Mouse (Mus musculus): Measurements from ENCODE around the gene Cstf3. TPM values are rescaled to one million over a fixed set of nuclear protein-coding genes. Genes with fewer than 3 reads are reported as not detected.

Cstf3 gene
- total and polyA plus RNA-seq, 3 experiments = 11.6 to 126 (median 35.7) TPM

DNA sequence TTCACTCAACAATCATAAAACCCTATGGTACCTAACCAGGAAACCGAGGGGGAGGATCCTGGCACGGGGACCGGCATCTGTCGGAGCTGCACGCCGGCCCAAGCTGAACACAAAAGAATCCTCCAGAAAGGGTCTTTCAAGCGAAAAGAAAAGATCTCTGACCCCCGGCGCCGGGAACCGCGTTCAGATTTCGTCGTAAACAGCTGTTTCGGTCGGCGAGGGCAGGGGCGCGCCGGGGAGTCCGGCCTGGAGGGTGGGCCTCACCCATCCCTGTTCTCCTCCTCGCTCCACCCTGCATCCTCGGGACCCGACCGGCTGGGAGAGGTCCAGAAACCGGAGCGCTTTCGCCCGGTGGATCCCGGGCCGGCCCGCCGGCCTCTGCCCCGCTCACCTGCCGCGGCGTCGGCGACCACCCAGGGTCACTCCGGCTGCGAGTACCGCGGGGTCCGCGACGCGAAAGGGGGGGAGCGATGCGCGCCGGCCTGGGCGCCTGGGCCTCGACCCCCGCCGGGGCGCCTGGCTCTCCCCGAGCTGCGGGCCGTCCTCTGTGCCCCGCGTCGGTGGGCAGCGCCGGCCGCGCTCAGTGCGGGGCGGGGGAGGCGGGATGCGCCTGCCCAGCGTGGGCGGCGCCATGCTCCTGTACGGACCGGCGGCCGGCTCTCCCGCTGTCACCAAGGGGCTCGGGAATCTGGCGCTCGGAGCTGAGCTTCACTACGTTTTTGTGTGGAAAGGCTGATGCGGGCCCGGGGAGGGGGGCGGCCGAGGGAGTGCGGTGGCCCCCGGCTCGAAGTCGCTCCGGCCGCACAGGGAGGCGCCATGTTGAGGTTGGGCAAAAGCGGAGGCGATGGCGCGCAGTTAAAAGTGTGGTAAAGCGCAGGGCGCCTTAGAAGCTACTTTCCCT, 121.5 kb downstream of the Cstf3 start, which contains the start of gene Tcp11l1 (continued):
- TF ChIP-seq NRF1 (IDR thresholded peaks at IDR 0.05; ENCODE audit: insufficient read depth, low read depth, low read length, poor library complexity, severe bottlenecking) (peak; percentile 62), GATA1 (IDR thresholded peaks at IDR 0.05; ENCODE audit: low read depth, low read length) (no peak), MAX (IDR thresholded peaks at IDR 0.05; ENCODE audit: low read length) (no peak), CTCF (IDR thresholded peaks at IDR 0.05 in 2 of 3, conservative IDR thresholded peaks at IDR 0.05 in 1 of 3; ENCODE audit: control insufficient read depth in 1 of 3, insufficient read depth in 1 of 3, low read depth in 2 of 3, low read length in 3 of 3, poor library complexity in 1 of 3, severe bottlenecking in 1 of 3) (no peak), E2F4 (IDR thresholded peaks at IDR 0.05; ENCODE audit: borderline replicate concordance, low read depth, low read length) (no peak)

- peaks cover 0 to 18% of the 10 kb centered on the region in 2 experiments; a peak in 2 of 4 replicates for H3K36me3 ChIP-seq (ENCODE audit: control insufficient read depth in 1 of 2, insufficient read depth in 2 of 2, low read length in 2 of 2)
- peaks cover 16 to 20% of the 10 kb centered on the region in 2 experiments for H3K4me1 ChIP-seq (ENCODE audit: control insufficient read depth in 1 of 2, insufficient read depth in 2 of 2, low read length in 2 of 2)
- H3K4me3 ChIP-seq (ENCODE audit: control insufficient read depth in 1 of 2, insufficient read depth in 1 of 2, low read depth in 2 of 2, low read length in 2 of 2) = peak overlapping the region; percentile 96 to 98
- H3K9ac ChIP-seq (ENCODE audit: control insufficient read depth, low read depth, low read length, poor library complexity, severe bottlenecking) = peak overlapping the region; percentile 98
- peaks cover 14% of the 10 kb centered on the region; the same call in 1 of the 2 replicates for H3K79me2 ChIP-seq (ENCODE audit: control insufficient read depth, insufficient read depth, low read length, poor library complexity)
- H3K27ac ChIP-seq (ENCODE audit: control insufficient read depth, low read depth, low read length) = peak overlapping the region; percentile 82
- TF ChIP-seq USF2 (IDR thresholded peaks at IDR 0.05; ENCODE audit: borderline replicate concordance in 1 of 2, insufficient read depth in 1 of 2, low read depth in 1 of 2, low read length in 2 of 2) (no peak), GATA1 (IDR thresholded peaks at IDR 0.05; ENCODE audit: low read depth, low read length) (no peak), POLR2AphosphoS5 (IDR thresholded peaks at IDR 0.05; ENCODE audit: borderline replicate concordance, low read depth, low read length) (no peak), MXI1 (IDR thresholded peaks at IDR 0.05; ENCODE audit: low read depth, low read length) (peak; percentile 5; the same call in 1 of the 2 replicates), MYC (IDR thresholded peaks at IDR 0.05; ENCODE audit: low read depth, low read length) (no peak), TBP (IDR thresholded peaks at IDR 0.05; ENCODE audit: low read depth, low read length) (peak; percentile 58), POLR2A (IDR thresholded peaks at IDR 0.05; ENCODE audit: control insufficient read depth in 1 of 2, insufficient read depth in 1 of 2, low read depth in 1 of 2, low read length in 2 of 2, poor library complexity in 1 of 2) (0 out of 4 replicates have a peak, but pooled peaks of 1 of the 2 experiments have one; percentile 19)
- H3K9me3 ChIP-seq (replicated peaks; ENCODE audit: insufficient read depth, low read length) = no peaks in the 10 kb centered on the region
- DNase-seq (ENCODE audit: low read depth, low spot score) = peak; percentile 74
- no peaks in the 10 kb centered on the region for H3K27me3 ChIP-seq (ENCODE audit: control insufficient read depth in 1 of 2, insufficient read depth in 2 of 2, low read length in 2 of 2)
These were observed 122.1 kb downstream of the Cstf3 start for GRCm38 (mm10) chr2:104712486-104712809.

DNA sequence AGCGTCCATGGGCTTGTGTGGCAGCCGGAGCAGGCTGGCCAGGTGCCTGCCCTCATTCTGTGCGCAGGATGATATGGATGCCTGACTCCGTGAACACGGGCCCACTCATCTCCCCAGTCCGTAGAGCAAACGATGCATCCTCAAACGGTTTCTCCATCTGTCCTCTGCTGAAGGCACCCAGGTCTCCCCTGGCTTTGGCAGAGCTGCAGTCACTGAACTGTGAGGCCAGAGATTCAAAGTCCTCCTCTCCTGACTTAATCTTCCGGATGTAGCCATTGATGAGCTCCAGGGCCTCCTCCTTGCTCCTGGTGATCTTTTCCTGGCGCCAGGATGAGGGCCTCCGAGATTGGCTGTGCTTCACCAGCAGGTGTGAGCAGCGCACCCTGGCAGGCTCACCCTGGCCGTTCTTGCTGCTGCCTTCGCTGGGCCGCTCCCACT, 124.0 kb downstream of the Cstf3 start:
- no peaks in the 10 kb centered on the region for H3K27me3 ChIP-seq (ENCODE audit: control insufficient read depth in 1 of 2, insufficient read depth in 2 of 2, low read length in 2 of 2)
- no peak overlapping the region for H3K27ac ChIP-seq (ENCODE audit: control insufficient read depth, low read depth, low read length)
- peaks cover 14% of the 10 kb centered on the region; the same call in 1 of the 2 replicates for H3K79me2 ChIP-seq (ENCODE audit: control insufficient read depth, insufficient read depth, low read length, poor library complexity)
- H3K4me1 ChIP-seq (ENCODE audit: control insufficient read depth in 1 of 2, insufficient read depth in 2 of 2, low read length in 2 of 2) = peaks cover 19 to 25% of the 10 kb centered on the region in 2 experiments
- peaks cover 0 to 21% of the 10 kb centered on the region in 2 experiments; a peak in 2 of 4 replicates for H3K36me3 ChIP-seq (ENCODE audit: control insufficient read depth in 1 of 2, insufficient read depth in 2 of 2, low read length in 2 of 2)
- H3K9ac ChIP-seq (ENCODE audit: control insufficient read depth, low read depth, low read length, poor library complexity, severe bottlenecking) = no peak overlapping the region
- H3K9me3 ChIP-seq (replicated peaks; ENCODE audit: insufficient read depth, low read length) = no peaks in the 10 kb centered on the region
- DNase-seq (ENCODE audit: low read depth, low spot score) = no peak
- H3K4me3 ChIP-seq (ENCODE audit: control insufficient read depth in 1 of 2, insufficient read depth in 1 of 2, low read depth in 2 of 2, low read length in 2 of 2) = no peak overlapping the region
- TF ChIP-seq ELF1 (IDR thresholded peaks at IDR 0.05; ENCODE audit: low read depth, low read length) = no peak
- TF ChIP-seq TAL1 (IDR thresholded peaks at IDR 0.05; ENCODE audit: low read length) = no peak
- TF ChIP-seq TBP (IDR thresholded peaks at IDR 0.05; ENCODE audit: low read depth, low read length) = no peak
- TF ChIP-seq NRF1 (IDR thresholded peaks at IDR 0.05; ENCODE audit: insufficient read depth, low read depth, low read length, poor library complexity, severe bottlenecking) = no peak
- no peak for TF ChIP-seq RAD21 (IDR thresholded peaks at IDR 0.05; ENCODE audit: low read depth, low read length)
- TF ChIP-seq E2F4 (IDR thresholded peaks at IDR 0.05; ENCODE audit: borderline replicate concordance, low read depth, low read length) = no peak
- no peak for TF ChIP-seq GABPA (IDR thresholded peaks at IDR 0.05; ENCODE audit: low read depth, low read length)
- TF ChIP-seq CHD2 (IDR thresholded peaks at IDR 0.05; ENCODE audit: low read length) = no peak
- no peak for TF ChIP-seq MEF2A (IDR thresholded peaks at IDR 0.05; ENCODE audit: extremely low read depth, insufficient replicate concordance, low read depth, low read length, poor library complexity, severe bottlenecking)
- no peak for TF ChIP-seq UBTF (IDR thresholded peaks at IDR 0.05; ENCODE audit: borderline replicate concordance, insufficient read depth, low read depth, low read length)
- TF ChIP-seq MYC (IDR thresholded peaks at IDR 0.05; ENCODE audit: low read depth, low read length) = no peak
- TF ChIP-seq MAZ (IDR thresholded peaks at IDR 0.05; ENCODE audit: low read depth, low read length) = no peak
- TF ChIP-seq MXI1 (IDR thresholded peaks at IDR 0.05; ENCODE audit: low read depth, low read length) = no peak
- TF ChIP-seq MAX (IDR thresholded peaks at IDR 0.05; ENCODE audit: low read length) = no peak

Data from MEL (cell line).